Mouse (Mus musculus): Measurements from ENCODE around the gene Erc2. TPM values are rescaled to one million over a fixed set of nuclear protein-coding genes. Genes with fewer than 3 reads are reported as not detected.

Gene Erc2
- polyA plus RNA-seq, 1 experiment = 0.53 TPM

GRCm38 (mm10) chr14:28417019-28417418 lies 794.8 kb downstream of the Erc2 start:
- H3K36me3 ChIP-seq (ENCODE audit: control insufficient read depth, insufficient read depth) = no peaks in the 10 kb centered on the region
- no peaks in the 10 kb centered on the region for H3K27me3 ChIP-seq (ENCODE audit: control insufficient read depth, insufficient read depth, insufficient read length)
- no peak overlapping the region for H3ac ChIP-seq (ENCODE audit: control insufficient read depth, insufficient read length)
- no peaks in the 10 kb centered on the region for H3K79me2 ChIP-seq (ENCODE audit: control insufficient read depth, insufficient read depth)
- no peak overlapping the region for H3K4me2 ChIP-seq (ENCODE audit: low read depth)
- H3K4me3 ChIP-seq = no peak overlapping the region
- TF ChIP-seq POLR2AphosphoS2 (IDR thresholded peaks at IDR 0.05; ENCODE audit: insufficient read length, low read depth) (no peak), E2F4 (IDR thresholded peaks at IDR 0.05; ENCODE audit: insufficient read depth) (no peak), CEBPB (IDR thresholded peaks at IDR 0.05; ENCODE audit: insufficient read depth, poor library complexity, severe bottlenecking) (no peak)

- Histone ChIP-seq H3K36me3 (ENCODE audit: control insufficient read depth, insufficient read depth) (no peaks in the 10 kb centered on the region), H3K79me2 (ENCODE audit: control insufficient read depth, insufficient read depth) (no peaks in the 10 kb centered on the region), H3ac (ENCODE audit: control insufficient read depth, insufficient read length) (no peak overlapping the region), H3K27me3 (ENCODE audit: control insufficient read depth, insufficient read depth, insufficient read length) (no peaks in the 10 kb centered on the region), H3K4me3 (no peak overlapping the region), H3K4me2 (ENCODE audit: low read depth) (no peak overlapping the region)
- no peak for TF ChIP-seq MYOG (IDR thresholded peaks at IDR 0.05; ENCODE audit: control insufficient read depth in 1 of 3, insufficient read depth in 1 of 3, insufficient read length in 2 of 3, low read depth in 2 of 3)
- no peak for TF ChIP-seq E2F4 (IDR thresholded peaks at IDR 0.05; ENCODE audit: insufficient read depth)
- TF ChIP-seq POLR2A (IDR thresholded peaks at IDR 0.05; ENCODE audit: insufficient read length, low read depth) = no peak
- TF ChIP-seq USF1 (IDR thresholded peaks at IDR 0.05; ENCODE audit: low read depth) = no peak
- TF ChIP-seq TCF12 (IDR thresholded peaks at IDR 0.05; ENCODE audit: insufficient read depth, poor library complexity, severe bottlenecking) = no peak
- TF ChIP-seq SRF (IDR thresholded peaks at IDR 0.05; ENCODE audit: control insufficient read depth, insufficient read length, low read depth) = no peak
- no peak for TF ChIP-seq REST (IDR thresholded peaks at IDR 0.05; ENCODE audit: insufficient read depth, insufficient read length)
- TF ChIP-seq CEBPB (IDR thresholded peaks at IDR 0.05; ENCODE audit: insufficient read depth, poor library complexity, severe bottlenecking) = no peak
- TF ChIP-seq MYOD1 (IDR thresholded peaks at IDR 0.05; ENCODE audit: control insufficient read depth in 1 of 3, insufficient read length in 2 of 3, low read depth in 2 of 3) = no peak
- TF ChIP-seq TCF3 (IDR thresholded peaks at IDR 0.05; ENCODE audit: insufficient read length, low read depth) = no peak
- TF ChIP-seq MAX (IDR thresholded peaks at IDR 0.05; ENCODE audit: low read depth) = no peak
- no peak for TF ChIP-seq POLR2AphosphoS2 (IDR thresholded peaks at IDR 0.05; ENCODE audit: insufficient read length, low read depth)
These were observed 796.3 kb downstream of the Erc2 start for GRCm38 (mm10) chr14:28418497-28418896.

GRCm38 (mm10) chr14:28419188-28419587 lies 797.0 kb downstream of the Erc2 start:
- TF ChIP-seq SRF (IDR thresholded peaks at IDR 0.05; ENCODE audit: control insufficient read depth, insufficient read length, low read depth) (no peak), TCF12 (IDR thresholded peaks at IDR 0.05; ENCODE audit: insufficient read depth, poor library complexity, severe bottlenecking) (no peak), E2F4 (IDR thresholded peaks at IDR 0.05; ENCODE audit: insufficient read depth) (no peak), TCF3 (IDR thresholded peaks at IDR 0.05; ENCODE audit: insufficient read length, low read depth) (no peak), MAX (IDR thresholded peaks at IDR 0.05; ENCODE audit: low read depth) (no peak), USF1 (IDR thresholded peaks at IDR 0.05; ENCODE audit: low read depth) (no peak), POLR2AphosphoS2 (IDR thresholded peaks at IDR 0.05; ENCODE audit: insufficient read length, low read depth) (no peak), REST (IDR thresholded peaks at IDR 0.05; ENCODE audit: insufficient read depth, insufficient read length) (no peak), CEBPB (IDR thresholded peaks at IDR 0.05; ENCODE audit: insufficient read depth, poor library complexity, severe bottlenecking) (no peak), MYOG (IDR thresholded peaks at IDR 0.05; ENCODE audit: control insufficient read depth in 1 of 3, insufficient read depth in 1 of 3, insufficient read length in 2 of 3, low read depth in 2 of 3) (no peak), MYOD1 (IDR thresholded peaks at IDR 0.05; ENCODE audit: control insufficient read depth in 1 of 3, insufficient read length in 2 of 3, low read depth in 2 of 3) (no peak), POLR2A (IDR thresholded peaks at IDR 0.05; ENCODE audit: insufficient read length, low read depth) (no peak)
- H3K27me3 ChIP-seq (ENCODE audit: control insufficient read depth, insufficient read depth, insufficient read length) = no peaks in the 10 kb centered on the region
- no peak overlapping the region for H3K4me2 ChIP-seq (ENCODE audit: low read depth)
- no peak overlapping the region for H3ac ChIP-seq (ENCODE audit: control insufficient read depth, insufficient read length)
- H3K79me2 ChIP-seq (ENCODE audit: control insufficient read depth, insufficient read depth) = no peaks in the 10 kb centered on the region
- no peaks in the 10 kb centered on the region for H3K36me3 ChIP-seq (ENCODE audit: control insufficient read depth, insufficient read depth)
- no peak overlapping the region for H3K4me3 ChIP-seq

GRCm38 (mm10) chr14:28420596-28420995 lies 798.4 kb downstream of the Erc2 start:
- H3K36me3 ChIP-seq (ENCODE audit: control insufficient read depth, insufficient read depth) = no peaks in the 10 kb centered on the region
- no peak overlapping the region for H3ac ChIP-seq (ENCODE audit: control insufficient read depth, insufficient read length)
- H3K79me2 ChIP-seq (ENCODE audit: control insufficient read depth, insufficient read depth) = no peaks in the 10 kb centered on the region
- H3K27me3 ChIP-seq (ENCODE audit: control insufficient read depth, insufficient read depth, insufficient read length) = no peaks in the 10 kb centered on the region
- H3K4me2 ChIP-seq (ENCODE audit: low read depth) = no peak overlapping the region
- TF ChIP-seq USF1 (IDR thresholded peaks at IDR 0.05; ENCODE audit: low read depth) (no peak), CEBPB (IDR thresholded peaks at IDR 0.05; ENCODE audit: insufficient read depth, poor library complexity, severe bottlenecking) (no peak), TCF12 (IDR thresholded peaks at IDR 0.05; ENCODE audit: insufficient read depth, poor library complexity, severe bottlenecking) (no peak), SRF (IDR thresholded peaks at IDR 0.05; ENCODE audit: control insufficient read depth, insufficient read length, low read depth) (no peak), POLR2A (IDR thresholded peaks at IDR 0.05; ENCODE audit: insufficient read length, low read depth) (no peak), MYOG (IDR thresholded peaks at IDR 0.05; ENCODE audit: control insufficient read depth in 1 of 3, insufficient read depth in 1 of 3, insufficient read length in 2 of 3, low read depth in 2 of 3) (no peak), MYOD1 (IDR thresholded peaks at IDR 0.05; ENCODE audit: control insufficient read depth in 1 of 3, insufficient read length in 2 of 3, low read depth in 2 of 3) (no peak)
- H3K4me3 ChIP-seq = no peak overlapping the region

- H3K79me2 ChIP-seq (ENCODE audit: control insufficient read depth, insufficient read depth) = no peaks in the 10 kb centered on the region
- no peak overlapping the region for H3K4me3 ChIP-seq
- no peaks in the 10 kb centered on the region for H3K27me3 ChIP-seq (ENCODE audit: control insufficient read depth, insufficient read depth, insufficient read length)
- TF ChIP-seq POLR2AphosphoS2 (IDR thresholded peaks at IDR 0.05; ENCODE audit: insufficient read length, low read depth) = no peak
- no peak for TF ChIP-seq REST (IDR thresholded peaks at IDR 0.05; ENCODE audit: insufficient read depth, insufficient read length)
- TF ChIP-seq SRF (IDR thresholded peaks at IDR 0.05; ENCODE audit: control insufficient read depth, insufficient read length, low read depth) = no peak
- TF ChIP-seq POLR2A (IDR thresholded peaks at IDR 0.05; ENCODE audit: insufficient read length, low read depth) = no peak
- no peak for TF ChIP-seq CEBPB (IDR thresholded peaks at IDR 0.05; ENCODE audit: insufficient read depth, poor library complexity, severe bottlenecking)
- no peak for TF ChIP-seq MAX (IDR thresholded peaks at IDR 0.05; ENCODE audit: low read depth)
- no peak for TF ChIP-seq TCF3 (IDR thresholded peaks at IDR 0.05; ENCODE audit: insufficient read length, low read depth)
- TF ChIP-seq E2F4 (IDR thresholded peaks at IDR 0.05; ENCODE audit: insufficient read depth) = no peak
- TF ChIP-seq USF1 (IDR thresholded peaks at IDR 0.05; ENCODE audit: low read depth) = no peak
- no peak for TF ChIP-seq TCF12 (IDR thresholded peaks at IDR 0.05; ENCODE audit: insufficient read depth, poor library complexity, severe bottlenecking)
- TF ChIP-seq MYOG (IDR thresholded peaks at IDR 0.05; ENCODE audit: control insufficient read depth in 1 of 3, insufficient read depth in 1 of 3, insufficient read length in 2 of 3, low read depth in 2 of 3) = no peak
- no peak for TF ChIP-seq MYOD1 (IDR thresholded peaks at IDR 0.05; ENCODE audit: control insufficient read depth in 1 of 3, insufficient read length in 2 of 3, low read depth in 2 of 3)
- no peaks in the 10 kb centered on the region for H3K36me3 ChIP-seq (ENCODE audit: control insufficient read depth, insufficient read depth)
- H3ac ChIP-seq (ENCODE audit: control insufficient read depth, insufficient read length) = no peak overlapping the region
- H3K4me2 ChIP-seq (ENCODE audit: low read depth) = no peak overlapping the region
These were observed 804.4 kb downstream of the Erc2 start for GRCm38 (mm10) chr14:28426610-28427009.
